Mouse (Mus musculus): Measurements from ENCODE around the gene Fmo1. TPM values are rescaled to one million over a fixed set of nuclear protein-coding genes. Genes with fewer than 3 reads are reported as not detected.

Fmo1 gene
- polyA plus RNA-seq, 1 experiment from 2014 or later = 4.1 TPM

- Histone ChIP-seq H3K27ac (replicated peaks in 1 of 2; ENCODE audit: control insufficient read depth in 1 of 2, insufficient read depth in 1 of 2, low read depth in 2 of 2, low read length in 2 of 2) (no peak overlapping the region), H3K27me3 (ENCODE audit: control insufficient read depth, insufficient read depth, low read length) (no peaks in the 10 kb centered on the region), H3K9me3 (ENCODE audit: control insufficient read depth, low read length) (no peaks in the 10 kb centered on the region), H3K9ac (ENCODE audit: low read length) (no peak overlapping the region), H3K4me2 (ENCODE audit: low read length) (no peak overlapping the region), H3K4me1 (ENCODE audit: control insufficient read depth in 2 of 2, insufficient read depth in 2 of 2, low read length in 2 of 2) (no peaks in the 10 kb centered on the region), H3K36me3 (ENCODE audit: control insufficient read depth, insufficient read depth, low read length) (no peaks in the 10 kb centered on the region), H3K4me3 (ENCODE audit: control insufficient read depth in 1 of 2, insufficient read depth in 1 of 2, low read depth in 1 of 2, low read length in 2 of 2) (no peak overlapping the region)
- ATAC-seq (ENCODE audit: insufficient number of reproducible peaks, insufficient read depth, low FRiP score, low read depth) = no peak
- WGBS = 71% methylated on average over 4 of the region's 4 CpGs
Observed at GRCm38 (mm10) chr1:162814932-162815331, 51.5 kb downstream of the Fmo1 start.

GRCm38 (mm10) chr1:162813836-162814156, 52.6 kb downstream of the Fmo1 start, which contains the start of gene Fmo4:
TSS of gene Fmo4 (minus strand) at chr1:162813972.
- H3K9ac ChIP-seq (ENCODE audit: low read length) = no peak within 1 kb of the TSS
- 42% methylated on average over 8 of the region's 8 CpGs for WGBS
- no peak for ATAC-seq (ENCODE audit: insufficient number of reproducible peaks, insufficient read depth, low FRiP score, low read depth)
- no peaks in the 10 kb centered on the region for H3K27me3 ChIP-seq (ENCODE audit: control insufficient read depth, insufficient read depth, low read length)
- H3K9me3 ChIP-seq (ENCODE audit: control insufficient read depth, low read length) = no peaks in the 10 kb centered on the region
- no peaks in the 10 kb centered on the region for H3K36me3 ChIP-seq (ENCODE audit: control insufficient read depth, insufficient read depth, low read length)
- H3K4me3 ChIP-seq (ENCODE audit: control insufficient read depth in 1 of 2, insufficient read depth in 1 of 2, low read depth in 1 of 2, low read length in 2 of 2) = no peak within 1 kb of the TSS
- H3K27ac ChIP-seq (replicated peaks in 1 of 2; ENCODE audit: control insufficient read depth in 1 of 2, insufficient read depth in 1 of 2, low read depth in 2 of 2, low read length in 2 of 2) = no peak within 1 kb of the TSS
- H3K4me2 ChIP-seq (ENCODE audit: low read length) = no peak within 1 kb of the TSS
- no peaks in the 10 kb centered on the region for H3K4me1 ChIP-seq (ENCODE audit: control insufficient read depth in 2 of 2, insufficient read depth in 2 of 2, low read length in 2 of 2)

GRCm38 (mm10) chr1:162813143-162813835, 53.1 kb downstream of the Fmo1 start:
- 81% methylated on average over 9 of the region's 9 CpGs for WGBS
- no peak overlapping the region for H3K4me2 ChIP-seq (ENCODE audit: low read length)

GRCm38 (mm10) chr1:162808541-162808940, 57.9 kb downstream of the Fmo1 start:
- Histone ChIP-seq H3K4me1 (ENCODE audit: control insufficient read depth in 2 of 2, insufficient read depth in 2 of 2, low read length in 2 of 2) (no peaks in the 10 kb centered on the region), H3K9ac (ENCODE audit: low read length) (no peak overlapping the region), H3K27me3 (ENCODE audit: control insufficient read depth, insufficient read depth, low read length) (no peaks in the 10 kb centered on the region), H3K27ac (replicated peaks in 1 of 2; ENCODE audit: control insufficient read depth in 1 of 2, insufficient read depth in 1 of 2, low read depth in 2 of 2, low read length in 2 of 2) (no peak overlapping the region), H3K36me3 (ENCODE audit: control insufficient read depth, insufficient read depth, low read length) (no peaks in the 10 kb centered on the region), H3K4me3 (ENCODE audit: control insufficient read depth in 1 of 2, insufficient read depth in 1 of 2, low read depth in 1 of 2, low read length in 2 of 2) (no peak overlapping the region), H3K4me2 (ENCODE audit: low read length) (no peak overlapping the region), H3K9me3 (ENCODE audit: control insufficient read depth, low read length) (no peaks in the 10 kb centered on the region)
- no peak for ATAC-seq (ENCODE audit: insufficient number of reproducible peaks, insufficient read depth, low FRiP score, low read depth)
- 77% methylated on average over 3 of the region's 3 CpGs for WGBS

More at GRCm38 (mm10) chr1:162813143-162813835, 53.1 kb downstream of the Fmo1 start:
- Histone ChIP-seq H3K27ac (replicated peaks in 1 of 2; ENCODE audit: control insufficient read depth in 1 of 2, insufficient read depth in 1 of 2, low read depth in 2 of 2, low read length in 2 of 2) (no peak overlapping the region), H3K9ac (ENCODE audit: low read length) (no peak overlapping the region), H3K27me3 (ENCODE audit: control insufficient read depth, insufficient read depth, low read length) (no peaks in the 10 kb centered on the region), H3K4me1 (ENCODE audit: control insufficient read depth in 2 of 2, insufficient read depth in 2 of 2, low read length in 2 of 2) (no peaks in the 10 kb centered on the region), H3K9me3 (ENCODE audit: control insufficient read depth, low read length) (no peaks in the 10 kb centered on the region), H3K4me3 (ENCODE audit: control insufficient read depth in 1 of 2, insufficient read depth in 1 of 2, low read depth in 1 of 2, low read length in 2 of 2) (no peak overlapping the region), H3K36me3 (ENCODE audit: control insufficient read depth, insufficient read depth, low read length) (no peaks in the 10 kb centered on the region)
- no peak for ATAC-seq (ENCODE audit: insufficient number of reproducible peaks, insufficient read depth, low FRiP score, low read depth)

GRCm38 (mm10) chr1:162807441-162807840, 59.0 kb downstream of the Fmo1 start:
- H3K27me3 ChIP-seq (ENCODE audit: control insufficient read depth, insufficient read depth, low read length) = no peaks in the 10 kb centered on the region
- WGBS = 77% methylated on average over 5 of the region's 5 CpGs
- H3K36me3 ChIP-seq (ENCODE audit: control insufficient read depth, insufficient read depth, low read length) = no peaks in the 10 kb centered on the region
- H3K4me1 ChIP-seq (ENCODE audit: control insufficient read depth in 2 of 2, insufficient read depth in 2 of 2, low read length in 2 of 2) = no peaks in the 10 kb centered on the region
- H3K9ac ChIP-seq (ENCODE audit: low read length) = no peak overlapping the region
- no peak for ATAC-seq (ENCODE audit: insufficient number of reproducible peaks, insufficient read depth, low FRiP score, low read depth)
- no peak overlapping the region for H3K4me3 ChIP-seq (ENCODE audit: control insufficient read depth in 1 of 2, insufficient read depth in 1 of 2, low read depth in 1 of 2, low read length in 2 of 2)
- H3K27ac ChIP-seq (replicated peaks in 1 of 2; ENCODE audit: control insufficient read depth in 1 of 2, insufficient read depth in 1 of 2, low read depth in 2 of 2, low read length in 2 of 2) = no peak overlapping the region
- H3K4me2 ChIP-seq (ENCODE audit: low read length) = no peak overlapping the region
- no peaks in the 10 kb centered on the region for H3K9me3 ChIP-seq (ENCODE audit: control insufficient read depth, low read length)

GRCm38 (mm10) chr1:162805011-162805410, 61.4 kb downstream of the Fmo1 start:
- H3K9ac ChIP-seq (ENCODE audit: low read length) = no peak overlapping the region
- no peak overlapping the region for H3K4me2 ChIP-seq (ENCODE audit: low read length)
- H3K27ac ChIP-seq (replicated peaks in 1 of 2; ENCODE audit: control insufficient read depth in 1 of 2, insufficient read depth in 1 of 2, low read depth in 2 of 2, low read length in 2 of 2) = no peak overlapping the region
- 45% methylated on average over 5 of the region's 5 CpGs for WGBS
- no peaks in the 10 kb centered on the region for H3K9me3 ChIP-seq (ENCODE audit: control insufficient read depth, low read length)
- no peaks in the 10 kb centered on the region for H3K36me3 ChIP-seq (ENCODE audit: control insufficient read depth, insufficient read depth, low read length)
- H3K4me1 ChIP-seq (ENCODE audit: control insufficient read depth in 2 of 2, insufficient read depth in 2 of 2, low read length in 2 of 2) = no peaks in the 10 kb centered on the region
- no peaks in the 10 kb centered on the region for H3K27me3 ChIP-seq (ENCODE audit: control insufficient read depth, insufficient read depth, low read length)
- no peak for ATAC-seq (ENCODE audit: insufficient number of reproducible peaks, insufficient read depth, low FRiP score, low read depth)
- no peak overlapping the region for H3K4me3 ChIP-seq (ENCODE audit: control insufficient read depth in 1 of 2, insufficient read depth in 1 of 2, low read depth in 1 of 2, low read length in 2 of 2)

- Histone ChIP-seq H3K9ac (ENCODE audit: low read length) (no peak overlapping the region), H3K27ac (replicated peaks in 1 of 2; ENCODE audit: control insufficient read depth in 1 of 2, insufficient read depth in 1 of 2, low read depth in 2 of 2, low read length in 2 of 2) (no peak overlapping the region), H3K27me3 (ENCODE audit: control insufficient read depth, insufficient read depth, low read length) (no peaks in the 10 kb centered on the region), H3K4me2 (ENCODE audit: low read length) (no peak overlapping the region), H3K36me3 (ENCODE audit: control insufficient read depth, insufficient read depth, low read length) (no peaks in the 10 kb centered on the region), H3K4me1 (ENCODE audit: control insufficient read depth in 2 of 2, insufficient read depth in 2 of 2, low read length in 2 of 2) (no peaks in the 10 kb centered on the region), H3K9me3 (ENCODE audit: control insufficient read depth, low read length) (no peaks in the 10 kb centered on the region), H3K4me3 (ENCODE audit: control insufficient read depth in 1 of 2, insufficient read depth in 1 of 2, low read depth in 1 of 2, low read length in 2 of 2) (no peak overlapping the region)
- ATAC-seq (ENCODE audit: insufficient number of reproducible peaks, insufficient read depth, low FRiP score, low read depth) = no peak
Observed at GRCm38 (mm10) chr1:162796441-162796840, 70.0 kb downstream of the Fmo1 start.
